Mouse (Mus musculus) ES-Bruce4 (cell line): ENCODE data around the gene Ntrk3.

Source experiments
- CTCF ChIP-seq: IDR thresholded peaks from one replicate; pipeline ENCODE4 v1.8.1; 2011; ENCODE audit warnings: low read depth, low read length
- POLR2A ChIP-seq: IDR thresholded peaks from one replicate; pipeline ENCODE4 v1.8.1; 2011; ENCODE audit warnings: low read length; ENCODE audit not compliant: insufficient read depth

DNA sequence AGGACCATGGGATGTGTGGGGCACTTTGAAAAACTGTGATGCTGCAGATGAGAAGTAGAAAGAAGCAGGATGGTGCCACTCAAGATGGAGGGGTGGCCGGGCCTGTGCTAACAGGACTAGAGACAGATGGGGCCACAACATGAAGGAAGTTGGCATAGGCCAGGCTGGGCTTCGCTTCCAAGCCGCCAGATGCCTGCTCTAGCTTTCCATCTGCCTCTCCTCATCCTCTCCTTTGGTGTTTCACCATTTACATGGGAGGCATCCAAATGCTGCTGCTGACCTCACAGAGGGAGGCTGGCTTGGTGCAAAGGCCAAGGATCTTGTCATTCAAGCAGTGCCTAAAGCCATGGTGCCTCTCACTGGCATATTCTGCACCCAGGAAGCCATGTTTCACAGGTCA, 347.8 kb downstream of the Ntrk3 start:
- TF ChIP-seq POLR2A (no peak), CTCF (no peak)
